Mouse (Mus musculus) brain, embryonic 14.5 days (tissue): Measurements from ENCODE around the gene Tnrc18.

Experiments used
- CTCF ChIP-seq: fragments of 200-500 bp; IDR thresholded peaks from 2 replicates; pipeline ENCODE4 v1.5.1; 2012; ENCODE audit warnings: inconsistent platforms, mild to moderate bottlenecking, moderate library complexity, borderline replicate concordance; ENCODE audit not compliant: insufficient read depth, insufficient read length; ENCODE audit errors: extremely low read depth
- POLR2A ChIP-seq: fragments of 200-500 bp; IDR thresholded peaks from 2 replicates; pipeline ENCODE4 v1.6.1; 2012; ENCODE audit warnings: mild to moderate bottlenecking, inconsistent platforms, borderline replicate concordance; ENCODE audit not compliant: poor library complexity, insufficient read depth, insufficient read length, severe bottlenecking; ENCODE audit errors: extremely low read depth

DNA sequence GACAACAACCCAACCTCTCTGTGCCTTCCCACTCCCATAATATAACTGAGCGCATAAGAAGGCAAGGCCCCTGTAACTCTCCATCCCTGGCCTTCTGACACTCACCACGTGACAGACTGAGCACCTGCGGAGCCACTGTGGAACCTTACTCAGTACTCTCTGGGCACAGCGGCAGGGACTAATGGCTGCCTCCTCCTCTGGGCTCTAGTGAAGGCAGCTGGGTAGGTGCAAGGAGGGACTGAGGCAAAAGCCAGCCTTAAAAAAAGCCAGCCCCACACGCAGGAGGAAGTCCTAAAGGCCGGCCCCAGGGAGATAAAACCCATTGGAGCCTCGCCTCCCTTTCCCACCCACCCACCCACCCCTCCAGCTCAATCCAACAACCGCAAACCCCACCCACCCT lies 17.3 kb downstream of the Tnrc18 start:
- TF ChIP-seq POLR2A (no peak), CTCF (no peak)
